Mouse (Mus musculus): ENCODE measurements at regions not wholly inside any gene's neighbourhood (a gene's known extent, or its start where the extent isn't known, plus 50 kb on each side); places are given as distances from the start of the nearest gene placed in this dataset.

DNA sequence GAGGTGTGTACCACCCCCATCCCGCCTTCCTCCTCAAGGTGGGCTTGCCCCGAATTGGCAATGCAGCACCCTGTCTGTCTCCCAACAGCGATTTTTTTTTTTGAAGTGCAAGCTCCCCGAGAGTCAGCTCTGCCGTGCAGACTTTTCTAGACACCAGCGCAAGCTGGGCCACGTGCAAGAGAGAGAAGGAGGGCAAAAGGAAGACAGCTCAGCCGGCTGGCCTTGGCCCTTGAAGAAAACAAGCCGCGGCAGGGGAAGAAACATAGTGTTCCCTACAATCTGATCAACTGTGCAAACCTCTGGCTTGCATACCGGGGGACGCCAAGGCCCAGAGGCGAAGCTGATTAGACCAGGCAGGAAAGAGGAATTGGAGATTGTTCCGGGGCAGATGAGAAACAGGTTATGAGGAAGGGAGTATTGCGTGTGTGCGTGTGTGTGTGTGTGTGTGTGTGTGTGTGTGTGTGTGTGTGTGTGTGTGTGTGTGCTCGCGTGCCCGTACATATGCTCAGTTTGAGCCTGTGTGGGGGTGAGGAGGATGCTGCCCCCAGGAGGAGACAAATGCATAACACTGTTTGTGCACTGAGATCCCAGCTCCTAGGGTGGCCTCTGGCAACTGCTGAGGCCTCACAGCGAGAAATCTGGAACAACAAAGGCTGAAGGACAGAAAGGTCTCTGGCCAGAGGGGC lies 83.2 kb upstream of the Zfp648 start:
- WGBS, result 45% methylated on average over 20 of the region's 20 CpGs
- H3K27ac ChIP-seq, result no peak overlapping the region; the same call in 1 of the 2 replicates
- H3K4me3 ChIP-seq, result no peak overlapping the region; the same call in 1 of the 2 replicates
- H3K36me3 ChIP-seq, result no peaks in the 10 kb centered on the region
- peaks cover 14% of the 10 kb centered on the region; the same call in 1 of the 2 replicates for H3K27me3 ChIP-seq (ENCODE audit: insufficient read depth, poor library complexity, severe bottlenecking)
- DNase-seq (ENCODE audit: low spot score), result peak; percentile 23
- peaks cover 14% of the 10 kb centered on the region for H3K4me1 ChIP-seq (replicated peaks)
- no peaks in the 10 kb centered on the region for H3K9me3 ChIP-seq

DNA sequence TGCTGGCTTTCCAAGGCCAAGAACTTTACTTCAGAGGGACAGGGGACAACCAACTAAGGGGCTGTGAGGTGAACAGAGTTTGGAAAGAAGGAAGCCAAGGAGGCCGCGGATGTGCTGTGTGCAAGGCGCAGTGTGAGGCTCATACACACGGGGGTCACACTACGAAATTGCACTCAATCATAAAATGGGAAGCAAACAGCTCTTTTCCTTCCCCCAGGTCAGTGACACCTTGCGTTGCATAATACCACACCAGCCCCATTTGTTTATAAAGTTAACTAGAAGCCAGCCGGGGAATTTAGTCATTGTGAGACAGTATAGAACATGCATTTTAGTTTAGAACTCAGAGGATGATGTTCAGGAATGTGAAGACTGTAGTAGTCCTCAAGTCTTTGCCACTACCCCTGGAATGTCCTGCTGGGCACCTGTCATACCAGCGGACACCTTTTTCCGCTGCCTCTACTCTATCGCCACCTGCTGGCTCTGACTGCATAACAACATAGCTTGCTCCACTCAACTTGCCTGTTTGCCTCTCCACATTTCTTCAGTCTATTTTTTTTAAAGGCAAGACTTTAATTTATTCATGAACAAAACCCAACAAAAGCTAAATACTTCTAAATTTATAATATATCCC lies 82.5 kb upstream of the Zfp648 start:
- H3K27ac ChIP-seq, result no peak overlapping the region; the same call in 1 of the 2 replicates
- 49% methylated on average over 10 of the region's 10 CpGs for WGBS

DNA sequence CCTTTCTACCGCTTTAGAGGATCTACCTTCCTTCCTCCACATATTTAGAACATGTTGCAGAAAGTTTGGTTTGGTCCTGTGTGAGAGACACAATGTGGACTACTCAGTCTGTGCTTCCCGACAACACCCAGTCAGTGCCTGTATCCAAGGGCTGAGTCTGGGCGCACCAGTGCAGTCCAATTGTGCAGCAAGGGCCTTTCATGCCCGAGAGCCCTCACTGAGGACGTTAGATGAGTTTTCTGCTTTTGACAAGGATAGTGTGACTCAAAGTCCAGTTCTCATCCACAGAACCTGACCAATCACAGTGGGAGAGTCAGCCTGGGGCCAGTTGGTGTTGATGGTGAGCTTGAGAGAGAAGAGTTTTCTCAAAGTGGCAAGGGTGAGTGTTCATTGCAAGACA lies 81.4 kb upstream of the Zfp648 start:
- no peak overlapping the region for H3K27ac ChIP-seq
- 87% methylated on average over 5 of the region's 5 CpGs for WGBS
- DNase-seq (ENCODE audit: low spot score), result no peak
- H3K27me3 ChIP-seq (ENCODE audit: insufficient read depth, poor library complexity, severe bottlenecking), result peaks cover 14% of the 10 kb centered on the region; the same call in 1 of the 2 replicates
- H3K4me3 ChIP-seq, result no peak overlapping the region
- no peaks in the 10 kb centered on the region for H3K36me3 ChIP-seq
- peaks cover 11% of the 10 kb centered on the region for H3K4me1 ChIP-seq (replicated peaks)
- H3K9me3 ChIP-seq, result no peaks in the 10 kb centered on the region

More for the DNA sequence above, 82.5 kb upstream of the Zfp648 start:
- H3K4me3 ChIP-seq, result no peak overlapping the region
- H3K27me3 ChIP-seq (ENCODE audit: insufficient read depth, poor library complexity, severe bottlenecking), result peaks cover 14% of the 10 kb centered on the region; the same call in 1 of the 2 replicates
- no peaks in the 10 kb centered on the region for H3K9me3 ChIP-seq
- H3K36me3 ChIP-seq, result no peaks in the 10 kb centered on the region
- DNase-seq (ENCODE audit: low spot score), result peak; percentile 64
- H3K4me1 ChIP-seq (replicated peaks), result peaks cover 12% of the 10 kb centered on the region

DNA sequence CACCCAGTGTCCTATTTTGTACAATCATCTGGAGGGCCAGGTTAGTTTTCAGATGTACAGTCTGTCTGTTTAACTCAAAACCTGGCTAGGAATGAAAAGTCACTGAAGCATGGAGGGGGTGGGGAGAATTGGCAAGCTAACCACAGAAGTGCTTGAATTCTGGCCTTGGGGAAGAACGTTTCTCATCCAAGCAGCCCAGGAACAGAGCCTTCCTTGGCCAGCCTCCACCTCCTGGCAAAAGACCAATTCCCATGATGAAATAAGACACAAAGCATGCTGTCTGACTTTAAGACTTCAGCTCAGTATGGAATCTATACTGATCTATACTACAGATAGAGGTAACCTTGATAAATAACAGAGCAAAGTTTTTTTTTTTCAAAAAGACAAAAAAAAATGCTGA lies 80.3 kb upstream of the Zfp648 start:
- Histone ChIP-seq H3K4me3 (no peak overlapping the region), H3K9me3 (no peaks in the 10 kb centered on the region), H3K36me3 (no peaks in the 10 kb centered on the region), H3K4me1 (replicated peaks) (peaks cover 11% of the 10 kb centered on the region), H3K27me3 (ENCODE audit: insufficient read depth, poor library complexity, severe bottlenecking) (peaks cover 12% of the 10 kb centered on the region; the same call in 1 of the 2 replicates), H3K27ac (no peak overlapping the region)
- no peak for DNase-seq (ENCODE audit: low spot score)
- 55% methylated on average over 1 of the region's 1 CpGs for WGBS

DNA sequence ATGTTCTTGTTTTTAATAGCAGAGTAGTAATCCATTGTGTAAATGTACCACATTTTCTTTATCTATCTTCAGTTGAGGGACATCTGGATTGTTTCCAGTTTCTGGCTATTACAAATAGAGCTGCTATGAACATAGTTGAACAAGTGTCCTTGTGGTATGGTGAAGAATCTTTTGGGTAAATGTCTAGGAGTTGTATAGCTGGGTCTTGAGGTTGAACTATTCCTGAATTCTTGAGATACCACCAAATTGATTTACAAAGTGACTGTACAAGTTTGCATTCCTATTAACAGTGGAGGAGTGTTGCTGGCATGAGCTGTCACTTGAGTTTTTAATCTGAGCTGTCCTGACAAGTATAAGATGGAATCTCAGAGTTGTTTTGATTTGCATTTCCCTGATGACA lies 76.0 kb upstream of the Zfp648 start:
- no peaks in the 10 kb centered on the region for H3K27me3 ChIP-seq (ENCODE audit: insufficient read depth, poor library complexity, severe bottlenecking)

DNA sequence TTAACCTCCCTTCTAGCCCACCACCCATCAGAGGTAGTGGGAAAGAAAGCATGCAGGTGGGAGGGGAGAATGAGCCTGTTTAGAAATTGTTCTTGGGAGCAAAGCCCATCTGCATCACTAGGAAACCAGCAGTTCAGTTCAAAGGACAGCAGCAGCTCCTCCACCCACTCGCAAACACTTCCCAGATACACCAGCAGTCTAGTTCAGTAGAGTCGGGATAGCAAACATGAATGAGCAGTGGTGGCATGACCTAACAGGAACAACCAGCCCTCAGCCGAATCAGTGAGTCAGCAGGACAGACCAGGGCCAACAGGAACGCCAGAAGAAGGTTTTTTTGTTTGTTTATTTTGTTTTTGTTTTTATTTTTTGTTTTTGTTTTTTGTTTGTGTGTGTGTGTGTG lies 74.5 kb upstream of the Zfp648 start:
- Histone ChIP-seq H3K27ac (no peak overlapping the region), H3K4me1 (replicated peaks) (no peaks in the 10 kb centered on the region), H3K36me3 (no peaks in the 10 kb centered on the region), H3K4me3 (no peak overlapping the region), H3K27me3 (ENCODE audit: insufficient read depth, poor library complexity, severe bottlenecking) (no peaks in the 10 kb centered on the region), H3K9me3 (no peaks in the 10 kb centered on the region)
- no peak for DNase-seq (ENCODE audit: low spot score)
- 67% methylated on average over 4 of the region's 4 CpGs for WGBS

More for the DNA sequence above, 76.0 kb upstream of the Zfp648 start:
- no peak for DNase-seq (ENCODE audit: low spot score)
- no peak overlapping the region for H3K4me3 ChIP-seq
- H3K9me3 ChIP-seq, result no peaks in the 10 kb centered on the region
- no peaks in the 10 kb centered on the region for H3K4me1 ChIP-seq (replicated peaks)
- no peak overlapping the region for H3K27ac ChIP-seq
- H3K36me3 ChIP-seq, result no peaks in the 10 kb centered on the region

DNA sequence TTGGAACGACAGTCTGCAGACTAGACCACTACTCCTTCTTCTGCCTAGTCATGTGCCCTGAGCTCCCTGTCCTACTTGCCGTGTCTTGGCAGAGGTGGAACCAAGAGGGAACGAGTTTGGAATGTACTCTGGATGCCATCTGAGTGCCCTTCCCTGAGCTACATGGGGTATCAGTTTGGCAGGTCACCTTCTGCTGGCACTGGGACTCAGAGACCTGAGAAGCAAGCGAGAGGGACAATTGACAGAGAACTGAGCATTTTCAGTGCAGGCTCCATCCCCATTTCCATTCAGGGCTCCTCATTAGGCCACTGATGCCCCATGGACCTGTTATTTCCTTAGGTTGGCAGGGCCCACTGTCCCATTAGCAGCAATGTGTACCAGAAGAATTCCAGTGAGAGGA lies 61.5 kb upstream of the Zfp648 start:
- no peaks in the 10 kb centered on the region for H3K9me3 ChIP-seq
- H3K27ac ChIP-seq, result no peak overlapping the region
- DNase-seq (ENCODE audit: low spot score), result no peak
- H3K4me3 ChIP-seq, result no peak overlapping the region
- WGBS, result 81% methylated on average over 4 of the region's 4 CpGs
- 0 out of 2 replicates have a peak, but pooled peaks cover 2% of the 10 kb centered on the region for H3K4me1 ChIP-seq (replicated peaks)
- H3K27me3 ChIP-seq (ENCODE audit: insufficient read depth, poor library complexity, severe bottlenecking), result no peaks in the 10 kb centered on the region
- no peaks in the 10 kb centered on the region for H3K36me3 ChIP-seq

DNA sequence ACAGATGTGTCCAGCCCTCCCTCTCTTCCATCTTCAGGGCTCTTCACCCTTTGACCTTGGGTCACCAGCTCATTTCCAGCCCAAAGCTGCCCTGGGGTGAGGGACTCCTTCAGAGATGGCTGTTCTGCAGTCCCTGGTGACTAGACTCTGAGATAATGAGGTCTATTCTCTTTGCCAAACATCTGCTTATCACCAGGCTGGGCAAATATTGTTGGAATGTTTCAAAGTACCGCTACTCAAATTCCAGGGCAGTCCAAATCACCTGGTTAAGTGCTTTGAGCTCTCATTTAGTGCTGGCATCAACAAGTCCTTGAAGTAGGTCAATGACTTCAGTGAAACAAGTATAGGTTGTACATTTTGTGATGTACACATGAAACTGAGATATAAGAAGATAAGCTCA lies 57.3 kb upstream of the Zfp648 start:
- H3K36me3 ChIP-seq, result no peaks in the 10 kb centered on the region
- H3K4me3 ChIP-seq, result no peak overlapping the region
- WGBS, result 53% methylated on average over 1 of the region's 1 CpGs
- no peak overlapping the region for H3K27ac ChIP-seq
- 0 out of 2 replicates have a peak, but pooled peaks cover 2% of the 10 kb centered on the region for H3K4me1 ChIP-seq (replicated peaks)
- no peaks in the 10 kb centered on the region for H3K27me3 ChIP-seq (ENCODE audit: insufficient read depth, poor library complexity, severe bottlenecking)
- no peaks in the 10 kb centered on the region for H3K9me3 ChIP-seq
- DNase-seq (ENCODE audit: low spot score), result no peak

DNA sequence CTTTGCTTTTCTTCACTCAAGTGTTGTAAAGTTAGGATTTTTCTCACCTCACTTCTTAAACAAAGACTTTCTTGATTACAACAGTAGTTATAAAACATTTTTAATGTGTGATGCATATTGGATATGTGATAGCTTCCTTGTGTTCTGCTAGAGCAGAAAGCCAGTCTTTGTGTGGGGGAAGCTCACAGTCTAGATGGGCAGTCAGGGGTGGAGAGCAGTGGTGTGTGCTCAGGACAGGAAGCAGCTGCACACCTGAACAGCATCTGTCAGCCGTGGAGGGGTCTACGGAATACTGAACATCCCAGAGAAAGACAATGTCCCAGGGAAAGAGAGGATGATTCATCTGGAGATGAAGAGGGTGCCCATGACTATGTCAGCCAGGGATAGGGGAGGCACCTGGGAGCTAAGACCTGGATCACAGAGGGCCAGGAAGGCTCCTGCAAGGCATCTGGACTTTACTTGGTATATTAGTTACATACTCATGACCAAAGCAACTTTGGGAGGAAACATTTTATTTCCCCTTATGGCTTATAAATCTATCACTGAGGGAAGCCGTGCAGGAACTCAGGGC lies 53.9 kb upstream of the Zfp648 start:
- H3K36me3 ChIP-seq, result no peaks in the 10 kb centered on the region
- peaks cover 13% of the 10 kb centered on the region for H3K4me1 ChIP-seq (replicated peaks)
- H3K4me3 ChIP-seq, result no peak overlapping the region
- DNase-seq (ENCODE audit: low spot score), result no peak
- H3K27ac ChIP-seq, result no peak overlapping the region
- H3K27me3 ChIP-seq (ENCODE audit: insufficient read depth, poor library complexity, severe bottlenecking), result no peaks in the 10 kb centered on the region
- WGBS, result 82% methylated on average over 3 of the region's 3 CpGs
- H3K9me3 ChIP-seq, result no peaks in the 10 kb centered on the region

DNA sequence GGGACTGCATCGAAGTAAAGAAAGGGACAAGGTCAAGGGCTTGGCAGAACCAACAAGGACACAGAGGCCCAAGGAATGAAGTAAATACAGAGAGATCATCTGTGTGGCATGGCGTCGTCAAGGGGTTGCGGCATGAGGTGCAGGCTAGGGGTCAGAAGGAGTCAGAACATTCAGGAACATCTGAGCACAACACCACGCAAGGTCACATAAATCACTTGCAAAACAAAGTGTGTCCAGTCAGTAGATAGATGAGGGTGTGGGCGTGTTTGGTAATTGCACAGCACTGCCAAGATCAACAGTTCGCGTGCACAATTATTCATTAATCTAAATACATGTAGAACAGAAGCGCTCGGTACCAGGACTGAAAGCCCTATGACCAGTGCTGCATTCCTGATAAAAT lies 52.0 kb upstream of the Zfp648 start:
- no peaks in the 10 kb centered on the region for H3K27me3 ChIP-seq (ENCODE audit: insufficient read depth, poor library complexity, severe bottlenecking)
- no peak for DNase-seq (ENCODE audit: low spot score)
- 87% methylated on average over 10 of the region's 10 CpGs for WGBS
- peaks cover 10% of the 10 kb centered on the region for H3K4me1 ChIP-seq (replicated peaks)
- H3K9me3 ChIP-seq, result no peaks in the 10 kb centered on the region
- no peak overlapping the region for H3K27ac ChIP-seq
- no peak overlapping the region for H3K4me3 ChIP-seq
- no peaks in the 10 kb centered on the region for H3K36me3 ChIP-seq

DNA sequence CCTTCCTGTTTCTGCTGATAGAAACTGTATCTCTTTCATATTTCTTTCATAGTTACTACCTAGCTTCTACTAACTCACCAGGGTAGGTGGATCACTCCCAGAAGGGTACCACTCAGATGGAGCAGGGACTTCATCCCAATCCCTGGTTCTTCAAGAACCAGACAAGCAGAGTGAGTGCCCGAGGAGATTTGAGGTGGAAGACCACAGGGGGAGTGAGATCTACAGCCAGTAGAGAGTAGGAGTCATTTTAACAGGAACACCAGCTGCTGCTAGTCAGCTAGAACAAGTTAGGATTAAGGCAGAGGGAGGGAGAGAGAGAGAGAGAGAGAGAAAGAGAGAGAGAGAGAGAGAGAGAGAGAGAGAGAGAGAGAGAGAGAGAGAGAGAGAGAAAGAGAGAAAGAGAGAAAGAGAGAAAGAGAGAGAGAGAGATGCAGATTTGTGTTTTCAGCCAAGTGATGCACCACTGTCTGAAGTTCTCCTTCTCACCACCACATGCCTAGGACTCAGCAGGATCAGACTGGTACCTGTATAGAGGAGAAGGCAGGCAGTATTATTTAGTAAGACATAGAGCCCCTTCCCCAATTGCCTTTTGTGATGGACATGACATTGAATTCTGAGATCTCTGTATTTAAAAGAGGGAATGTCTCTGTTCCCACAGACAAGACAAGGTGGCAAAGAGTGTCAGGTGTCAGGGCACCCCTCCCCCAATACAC lies 51.4 kb upstream of the Zfp648 start:
- Histone ChIP-seq H3K9me3 (no peaks in the 10 kb centered on the region), H3K27me3 (ENCODE audit: insufficient read depth, poor library complexity, severe bottlenecking) (no peaks in the 10 kb centered on the region)
- WGBS, result 68% methylated on average over 1 of the region's 1 CpGs

DNA sequence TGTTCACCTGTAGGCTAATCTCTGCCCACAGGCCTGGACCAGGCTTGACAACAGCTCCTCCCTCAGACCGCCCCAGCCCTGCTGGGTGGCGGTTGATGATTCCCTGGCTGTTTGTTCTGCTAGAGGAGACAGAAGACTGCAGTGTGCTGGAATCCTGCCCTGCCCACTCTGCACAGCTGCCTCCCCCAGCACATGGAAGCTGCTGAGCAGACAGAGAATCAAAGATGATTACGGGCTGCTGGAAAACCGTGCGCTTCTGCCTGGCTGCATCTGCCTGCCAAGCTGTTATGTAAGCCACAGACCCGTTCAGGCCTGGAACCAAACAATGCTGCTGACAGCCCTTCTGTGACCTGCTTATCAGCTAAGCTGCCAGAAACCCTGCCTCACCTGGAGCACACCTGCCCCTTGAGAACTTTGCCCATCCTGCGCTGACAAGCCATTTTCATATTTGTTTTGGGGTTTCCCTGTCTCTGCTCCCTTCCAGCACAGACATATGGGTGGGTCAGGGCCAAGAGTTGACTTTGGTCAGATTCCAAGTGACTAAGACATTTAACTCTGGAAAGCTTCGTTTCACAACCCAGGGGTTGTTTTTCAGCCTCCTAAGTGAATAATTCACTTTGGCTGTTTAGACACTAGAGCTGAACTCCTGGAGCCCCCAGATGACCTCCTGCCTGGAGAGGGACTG lies 50.7 kb upstream of the Zfp648 start:
- no peaks in the 10 kb centered on the region for H3K27me3 ChIP-seq (ENCODE audit: insufficient read depth, poor library complexity, severe bottlenecking)
- DNase-seq (ENCODE audit: low spot score), result peak; percentile 15
- 44% methylated on average over 8 of the region's 8 CpGs for WGBS
- H3K27ac ChIP-seq, result peak overlapping the region; percentile 59
- peaks cover 10% of the 10 kb centered on the region for H3K4me1 ChIP-seq (replicated peaks)
- H3K9me3 ChIP-seq, result no peaks in the 10 kb centered on the region
- H3K36me3 ChIP-seq, result no peaks in the 10 kb centered on the region
- H3K4me3 ChIP-seq, result no peak overlapping the region

More for the DNA sequence above, 51.4 kb upstream of the Zfp648 start:
- Histone ChIP-seq H3K4me3 (no peak overlapping the region), H3K4me1 (replicated peaks) (peaks cover 10% of the 10 kb centered on the region), H3K36me3 (no peaks in the 10 kb centered on the region), H3K27ac (no peak overlapping the region)
- no peak for DNase-seq (ENCODE audit: low spot score)

All from hindbrain, embryonic 10.5 days (tissue).